Mouse (Mus musculus) kidney, embryonic 14.5 days (tissue): ENCODE measurements around the gene Birc3. TPM values are rescaled to one million over a fixed set of nuclear protein-coding genes. Genes with fewer than 3 reads are reported as not detected.

Experiments used
- ATAC-seq: fragments of 200-750 bp; cut with Nextera tagmentation; 2 replicates; pipeline ENCODE4 v1.8.0; 2017; ENCODE audit warnings: moderate number of reproducible peaks, mild to moderate bottlenecking, moderate TSS enrichment, moderate library complexity; ENCODE audit not compliant: low FRiP score, low TSS enrichment
- H3K27ac ChIP-seq: fragments of 300-500 bp; sonication (generic); 2 replicates; pipeline ENCODE4 v1.5.1; 2014; ENCODE audit warnings: low read depth, mild to moderate bottlenecking, low read length, moderate library complexity, mixed read lengths
- H3K27me3 ChIP-seq: fragments of 300-500 bp; sonication (generic); 2 replicates; pipeline ENCODE4 v1.6.1; 2014; ENCODE audit warnings: mild to moderate bottlenecking, low read length; ENCODE audit not compliant: control insufficient read depth, insufficient read depth
- H3K36me3 ChIP-seq: fragments of 300-500 bp; sonication (generic); 2 replicates; pipeline ENCODE4 v1.6.1; 2014; ENCODE audit warnings: low read length, mixed read lengths; ENCODE audit not compliant: control insufficient read depth, insufficient read depth
- H3K4me1 ChIP-seq: fragments of 300-500 bp; sonication (generic); 2 replicates; pipeline ENCODE4 v1.6.1; 2014; ENCODE audit warnings: low read length, mixed read lengths; ENCODE audit not compliant: control insufficient read depth, insufficient read depth
- H3K4me2 ChIP-seq: fragments of 300-500 bp; sonication (generic); replicated peaks from 2 replicates; pipeline ENCODE4 v1.6.1; 2014; ENCODE audit warnings: low read depth, mild to moderate bottlenecking, low read length
- H3K4me3 ChIP-seq: fragments of 300-500 bp; sonication (generic); 2 replicates; pipeline ENCODE4 v1.5.1; 2014; ENCODE audit warnings: mild to moderate bottlenecking, low read length
- H3K9ac ChIP-seq: fragments of 300-500 bp; sonication (generic); 2 replicates; pipeline ENCODE4 v1.6.1; 2014; ENCODE audit warnings: low read depth, mild to moderate bottlenecking, low read length, moderate library complexity
- H3K9me3 ChIP-seq: fragments of 300-500 bp; sonication (generic); 2 replicates; pipeline ENCODE4 v1.6.1; 2016; ENCODE audit warnings: low read length; ENCODE audit not compliant: control insufficient read depth
- WGBS: fragments of 180-500 bp; shearing (Covaris S2); extraction: QIAGEN DNeasy Blood & Tissue Kit; methylation state at CpG from one replicate; pipeline ENCODE4 v1.1.7; 2014; 5-methylcytosine and 5-hydroxymethylcytosine counted together
- polyA plus RNA-seq: library from polyadenylated mRNA; unstranded; fragments of >200 nt; fragmentation: Nextera tagmentation; extraction: Ambion mirVana; gene quantifications from 2 replicates; pipeline ENCODE4 v1.2.1, GENCODE M21; 2014

Gene Birc3
- polyA plus RNA-seq, 1 experiment from 2014 or later: 6.5 TPM

- Histone ChIP-seq H3K9me3 (no peaks in the 10 kb centered on the region), H3K27ac (no peak overlapping the region), H3K4me1 (no peaks in the 10 kb centered on the region), H3K9ac (no peak overlapping the region), H3K4me2 (no peak overlapping the region), H3K27me3 (no peaks in the 10 kb centered on the region), H3K36me3 (no peaks in the 10 kb centered on the region), H3K4me3 (no peak overlapping the region)
- 82% methylated on average over 4 of the region's 4 CpGs for WGBS
- no peak for ATAC-seq
These were observed 20.4 kb downstream of the Birc3 start for GRCm38 (mm10) chr9:7852346-7853230.

GRCm38 (mm10) chr9:7851841-7852240 lies 21.1 kb downstream of the Birc3 start:
- Histone ChIP-seq H3K4me3 (no peak overlapping the region), H3K27me3 (no peaks in the 10 kb centered on the region), H3K4me2 (no peak overlapping the region), H3K9ac (no peak overlapping the region), H3K9me3 (no peaks in the 10 kb centered on the region), H3K4me1 (no peaks in the 10 kb centered on the region), H3K36me3 (no peaks in the 10 kb centered on the region), H3K27ac (no peak overlapping the region)
- 81% methylated on average over 8 of the region's 8 CpGs for WGBS
- no peak for ATAC-seq

DNA sequence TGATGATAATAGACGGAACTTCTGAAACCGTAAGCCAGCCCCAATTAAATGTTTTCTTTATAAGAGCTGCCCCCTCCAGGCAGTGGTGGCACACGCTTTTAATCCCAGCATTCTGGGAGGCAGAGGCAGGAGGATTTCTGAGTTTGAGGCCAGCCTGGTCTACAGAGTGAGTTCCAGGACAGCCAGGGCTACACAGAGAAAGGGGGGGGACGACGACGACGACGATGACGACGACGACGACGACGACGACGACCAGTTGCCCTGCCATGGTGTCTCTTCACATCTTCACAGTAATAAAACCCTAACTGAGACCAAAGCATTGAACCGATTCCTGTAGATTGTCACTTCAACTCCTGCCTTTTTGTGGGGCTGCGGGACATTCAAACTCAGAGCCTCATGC lies 24.8 kb downstream of the Birc3 start:
- Histone ChIP-seq H3K9ac (no peak overlapping the region), H3K27ac (no peak overlapping the region), H3K4me3 (no peak overlapping the region), H3K36me3 (no peaks in the 10 kb centered on the region), H3K9me3 (no peaks in the 10 kb centered on the region), H3K27me3 (no peaks in the 10 kb centered on the region), H3K4me1 (no peaks in the 10 kb centered on the region), H3K4me2 (no peak overlapping the region)
- ATAC-seq: no peak
- 93% methylated on average over 18 of the region's 18 CpGs for WGBS

DNA sequence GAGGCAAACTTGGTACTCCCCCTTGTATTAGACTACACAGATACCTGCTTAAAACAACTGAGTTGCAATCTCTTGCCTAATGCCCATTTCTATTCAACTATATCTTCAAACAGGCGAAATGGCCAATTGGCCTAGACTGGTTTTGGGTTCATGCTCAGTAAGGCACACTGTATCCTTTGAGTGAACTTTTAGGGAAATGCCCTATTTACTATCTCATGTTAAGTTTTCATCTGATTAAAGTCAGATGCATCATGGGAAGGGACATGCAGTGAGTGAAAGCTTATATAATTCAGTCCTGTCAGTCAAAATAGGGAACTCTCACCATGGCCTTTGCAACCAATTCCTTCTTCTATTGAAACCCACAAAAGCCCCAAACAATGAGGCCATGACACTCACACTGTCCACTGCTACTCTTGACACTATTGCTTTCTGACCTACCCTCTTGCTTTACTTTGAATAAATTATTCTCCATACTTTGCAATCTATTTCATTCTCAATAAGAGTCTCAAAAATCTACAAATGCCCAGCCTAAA lies 26.3 kb downstream of the Birc3 start:
- 85% methylated on average over 1 of the region's 1 CpGs for WGBS
- no peaks in the 10 kb centered on the region for H3K9me3 ChIP-seq
- H3K4me2 ChIP-seq: no peak overlapping the region
- ATAC-seq: no peak
- no peak overlapping the region for H3K4me3 ChIP-seq
- H3K27me3 ChIP-seq: no peaks in the 10 kb centered on the region
- H3K4me1 ChIP-seq: no peaks in the 10 kb centered on the region
- H3K36me3 ChIP-seq: no peaks in the 10 kb centered on the region
- H3K9ac ChIP-seq: no peak overlapping the region
- H3K27ac ChIP-seq: no peak overlapping the region

- H3K9me3 ChIP-seq: no peaks in the 10 kb centered on the region
- H3K36me3 ChIP-seq: no peaks in the 10 kb centered on the region
- H3K27me3 ChIP-seq: no peaks in the 10 kb centered on the region
- no peak overlapping the region for H3K4me2 ChIP-seq
- no peak overlapping the region for H3K4me3 ChIP-seq
- H3K4me1 ChIP-seq: no peaks in the 10 kb centered on the region
- peak; percentile 50; the same call in 1 of the 2 replicates for ATAC-seq
- no peak overlapping the region for H3K9ac ChIP-seq
- H3K27ac ChIP-seq: no peak overlapping the region
- 71% methylated on average over 4 of the region's 4 CpGs for WGBS
These were observed 27.6 kb downstream of the Birc3 start for GRCm38 (mm10) chr9:7845216-7845895.

DNA sequence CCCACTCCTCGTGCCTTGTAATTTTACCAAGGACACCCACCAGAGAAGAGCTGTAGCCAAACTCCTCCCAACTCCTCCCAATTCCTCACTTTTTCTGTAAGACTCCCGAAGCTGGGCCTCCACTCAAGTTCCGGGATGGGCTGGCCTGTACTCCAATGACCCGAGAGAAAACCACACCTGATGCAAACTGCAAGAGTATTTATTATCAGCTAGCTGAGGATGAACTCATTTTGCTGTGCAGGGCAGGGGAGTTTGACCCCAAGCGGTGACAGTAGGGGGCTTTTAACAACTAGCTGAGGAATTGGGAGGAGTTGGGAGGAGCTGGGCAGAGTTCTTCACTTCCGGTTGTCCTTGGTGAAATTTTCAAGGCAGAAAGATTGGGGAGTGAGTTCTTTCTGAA lies 31.8 kb downstream of the Birc3 start:
- no peak overlapping the region for H3K27ac ChIP-seq
- WGBS: 58% methylated on average over 6 of the region's 6 CpGs

GRCm38 (mm10) chr9:7837806-7838440 lies 35.1 kb downstream of the Birc3 start:
- Histone ChIP-seq H3K36me3 (peaks cover 11% of the 10 kb centered on the region), H3K9ac (peak overlapping the region; percentile 85), H3K27ac (peak overlapping the region; percentile 98), H3K4me3 (peak overlapping the region; percentile 50), H3K27me3 (no peaks in the 10 kb centered on the region), H3K9me3 (no peaks in the 10 kb centered on the region), H3K4me1 (peaks cover 7% of the 10 kb centered on the region; the same call in 1 of the 2 replicates), H3K4me2 (peak overlapping the region; percentile 74)
- peak; percentile 13; the same call in 1 of the 2 replicates for ATAC-seq
- 16% methylated on average over 14 of the region's 14 CpGs for WGBS

More for the DNA sequence above, 31.8 kb downstream of the Birc3 start:
- Histone ChIP-seq H3K4me3 (no peak overlapping the region), H3K4me1 (no peaks in the 10 kb centered on the region), H3K9ac (no peak overlapping the region), H3K9me3 (no peaks in the 10 kb centered on the region), H3K27me3 (no peaks in the 10 kb centered on the region), H3K4me2 (no peak overlapping the region), H3K36me3 (no peaks in the 10 kb centered on the region)
- no peak for ATAC-seq

DNA sequence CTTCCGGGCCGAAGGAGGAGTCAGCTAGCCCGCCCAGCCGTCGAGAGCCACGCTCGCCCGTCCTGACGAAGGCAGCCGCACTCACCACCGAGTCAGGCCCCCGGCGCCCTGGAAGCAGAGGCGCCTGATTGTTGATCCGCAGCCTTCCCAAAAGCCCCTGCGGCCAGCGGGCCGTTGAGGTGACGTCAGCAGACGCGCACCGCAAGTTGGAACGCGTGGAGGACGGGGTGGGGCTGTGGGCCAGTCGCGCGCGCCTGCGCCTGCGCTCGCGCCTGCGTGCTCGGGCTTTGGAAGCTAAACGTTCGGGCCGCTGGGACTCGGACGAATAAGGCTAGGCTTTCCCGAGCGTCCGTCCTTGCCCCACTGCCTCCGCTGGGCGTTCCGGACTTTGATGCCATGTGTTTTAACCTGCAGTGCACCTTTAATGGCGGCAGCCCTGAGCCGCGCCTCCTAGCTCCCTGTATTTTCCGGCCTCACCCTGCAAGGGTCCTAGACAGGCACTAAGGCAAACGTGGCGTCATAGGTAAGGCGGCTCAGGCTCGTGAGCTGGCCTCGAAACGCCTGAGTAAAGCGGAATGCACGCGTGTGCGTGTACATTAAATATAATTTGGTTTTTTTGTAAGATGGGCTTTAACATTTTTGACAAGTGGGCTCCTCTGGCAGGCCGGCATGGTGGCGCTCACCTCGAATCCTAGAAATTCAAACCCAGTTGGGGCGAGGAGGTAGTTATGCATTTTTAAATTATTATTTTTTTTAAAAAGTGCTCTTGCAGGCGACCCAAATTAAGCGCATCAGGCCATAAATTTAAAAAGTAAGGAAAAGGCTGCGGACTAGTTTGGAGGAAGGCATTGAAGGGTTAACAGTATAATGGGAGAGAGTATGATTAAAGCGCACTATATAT lies 35.8 kb downstream of the Birc3 start, which contains the start of gene Birc2:
Gene Birc2, minus strand, starts transcription at position 160 of the 901 bp plus-strand sequence.
- Histone ChIP-seq H3K9me3 (no peaks in the 10 kb centered on the region), H3K27me3 (no peaks in the 10 kb centered on the region), H3K4me1 (peaks cover 7% of the 10 kb centered on the region; the same call in 1 of the 2 replicates), H3K4me2 (peak within 1 kb of the TSS; percentile 74), H3K4me3 (peak within 1 kb of the TSS; percentile 50), H3K36me3 (peaks cover 11% of the 10 kb centered on the region), H3K27ac (peak within 1 kb of the TSS; percentile 98), H3K9ac (peak within 1 kb of the TSS; percentile 85)
- under 1% methylated on average over 67 of the region's 68 CpGs for WGBS
- peak; percentile 98 for ATAC-seq
